Mouse (Mus musculus) liver, embryonic 11.5 days (tissue): ENCODE results near the gene Phf20. TPM values are rescaled to one million over a fixed set of nuclear protein-coding genes. Genes with fewer than 3 reads are reported as not detected.

Experiments used
- ATAC-seq: fragments of 200-750 bp; cut with Nextera tagmentation; replicated peaks from 2 replicates; pipeline ENCODE4 v1.8.0; 2017; ENCODE audit warnings: moderate number of reproducible peaks, mild to moderate bottlenecking, moderate TSS enrichment, moderate library complexity; ENCODE audit not compliant: low FRiP score
- DNase-seq: peaks from one replicate; pipeline ENCODE4 v3.0.0-alpha.2; 2017; ENCODE audit warnings: low spot score
- H3K27ac ChIP-seq: fragments of 300-500 bp; sonication (generic); 2 replicates; pipeline ENCODE4 v1.5.1; 2014; ENCODE audit warnings: mild to moderate bottlenecking, low read depth, low read length, control low read depth
- H3K27me3 ChIP-seq: fragments of 300-500 bp; sonication (generic); replicated peaks from 2 replicates; pipeline ENCODE4 v1.6.1; 2014; ENCODE audit warnings: low read length, mixed read lengths; ENCODE audit not compliant: control insufficient read depth, insufficient read depth
- H3K36me3 ChIP-seq: fragments of 300-500 bp; sonication (generic); 2 replicates; pipeline ENCODE4 v1.6.1; 2014; ENCODE audit warnings: mild to moderate bottlenecking, low read length, moderate library complexity, mixed read lengths; ENCODE audit not compliant: control insufficient read depth, insufficient read depth
- H3K4me1 ChIP-seq: fragments of 300-500 bp; sonication (generic); replicated peaks from 2 replicates; pipeline ENCODE4 v1.6.1; 2014; ENCODE audit warnings: low read length, mixed read lengths; ENCODE audit not compliant: control insufficient read depth, insufficient read depth
- H3K4me2 ChIP-seq: fragments of 300-500 bp; sonication (generic); 2 replicates; pipeline ENCODE4 v1.6.1; 2014; ENCODE audit warnings: mild to moderate bottlenecking, control low read depth, moderate library complexity
- H3K4me3 ChIP-seq: fragments of 300-500 bp; sonication (generic); 2 replicates; pipeline ENCODE4 v1.5.1; 2014; ENCODE audit warnings: low read depth, low read length, control low read depth
- H3K9ac ChIP-seq: fragments of 300-500 bp; sonication (generic); 2 replicates; pipeline ENCODE4 v1.6.1; 2014; ENCODE audit warnings: low read depth, low read length, control low read depth
- H3K9me3 ChIP-seq: fragments of 300-500 bp; sonication (generic); 2 replicates; pipeline ENCODE4 v1.6.1; 2016; ENCODE audit warnings: low read length, inconsistent platforms, mixed read lengths; ENCODE audit not compliant: control insufficient read depth
- WGBS: fragments of 180-500 bp; shearing (Covaris S2); extraction: QIAGEN DNeasy Blood & Tissue Kit; methylation state at CpG from one replicate; pipeline ENCODE4 v1.1.7; 2014; 5-methylcytosine and 5-hydroxymethylcytosine counted together
- microRNA-seq: library from miRNA; unstranded; fragments of <30 nt; microRNA quantifications from one replicate; pipeline ENCODE4, GENCODE M21; 2017; ENCODE audit warnings: borderline number of aligned reads
- polyA plus RNA-seq: library from polyadenylated mRNA; unstranded; fragments of >200 nt; fragmentation: Nextera tagmentation; extraction: Ambion mirVana; gene quantifications from 2 replicates; pipeline ENCODE4 v1.2.1, GENCODE M21; 2014

The Phf20 gene
- polyA plus RNA-seq, 1 experiment from 2014 or later: 42.9 TPM

DNA sequence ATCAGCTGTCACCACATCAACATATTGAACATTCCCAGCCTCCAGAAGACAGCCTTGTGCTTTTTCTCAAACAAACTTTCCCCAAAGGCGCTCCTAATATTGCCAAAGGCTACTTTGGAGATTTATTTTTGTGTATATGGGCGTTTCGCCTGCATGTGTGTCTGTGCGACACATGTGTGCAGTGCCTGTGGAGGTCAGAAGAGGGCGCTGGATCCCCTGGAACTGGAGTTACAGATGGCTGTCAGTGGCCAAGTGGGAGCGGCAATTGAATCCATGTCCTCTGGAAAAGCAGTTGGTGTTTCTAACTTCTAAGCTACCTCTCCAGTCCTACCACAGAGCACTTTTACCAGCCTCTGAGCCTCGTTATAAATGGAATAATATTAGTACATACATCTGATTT is 155.0 kb downstream of the Phf20 start:
- DNase-seq: no peak

GRCm38 (mm10) chr2:156352413-156353165 is 156.3 kb downstream of the Phf20 start:
- Histone ChIP-seq H3K36me3 (no peaks in the 10 kb centered on the region), H3K9me3 (no peaks in the 10 kb centered on the region), H3K27ac (no peak overlapping the region), H3K4me1 (no peaks in the 10 kb centered on the region), H3K27me3 (no peaks in the 10 kb centered on the region), H3K4me2 (no peak overlapping the region), H3K4me3 (no peak overlapping the region), H3K9ac (no peak overlapping the region)
- no peak for DNase-seq
- no peak for ATAC-seq
- WGBS: 66% methylated on average over 8 of the region's 8 CpGs

More for the DNA sequence above, 155.0 kb downstream of the Phf20 start:
- no peak for ATAC-seq
- H3K4me1 ChIP-seq: no peaks in the 10 kb centered on the region
- H3K36me3 ChIP-seq: no peaks in the 10 kb centered on the region
- no peaks in the 10 kb centered on the region for H3K9me3 ChIP-seq
- 79% methylated on average over 7 of the region's 7 CpGs for WGBS
- H3K4me2 ChIP-seq: no peak overlapping the region
- no peak overlapping the region for H3K27ac ChIP-seq
- H3K9ac ChIP-seq: no peak overlapping the region
- no peaks in the 10 kb centered on the region for H3K27me3 ChIP-seq
- no peak overlapping the region for H3K4me3 ChIP-seq

GRCm38 (mm10) chr2:156353265-156353692 is 157.0 kb downstream of the Phf20 start:
- 57% methylated on average over 7 of the region's 7 CpGs for WGBS
- Histone ChIP-seq H3K9ac (no peak overlapping the region), H3K4me1 (no peaks in the 10 kb centered on the region), H3K27ac (no peak overlapping the region), H3K36me3 (no peaks in the 10 kb centered on the region), H3K4me3 (no peak overlapping the region), H3K27me3 (no peaks in the 10 kb centered on the region), H3K9me3 (no peaks in the 10 kb centered on the region), H3K4me2 (no peak overlapping the region; the same call in 1 of the 2 replicates)
- ATAC-seq (no peak), DNase-seq (no peak)

- H3K4me1 ChIP-seq: no peaks in the 10 kb centered on the region
- no peaks in the 10 kb centered on the region for H3K9me3 ChIP-seq
- no peak overlapping the region for H3K4me2 ChIP-seq
- H3K27me3 ChIP-seq: no peaks in the 10 kb centered on the region
- DNase-seq (no peak), ATAC-seq (no peak)
- no peaks in the 10 kb centered on the region for H3K36me3 ChIP-seq
- no peak overlapping the region for H3K4me3 ChIP-seq
- 81% methylated on average over 7 of the region's 7 CpGs for WGBS
- H3K9ac ChIP-seq: no peak overlapping the region
- no peak overlapping the region for H3K27ac ChIP-seq
These were observed 159.8 kb downstream of the Phf20 start for GRCm38 (mm10) chr2:156356031-156356430.

Small RNA genes within 50 kb of the gene (microRNA-seq; reads per million reads assigned to microRNA genes)
- gene Gm22759: not detected

Other genes starting within 250 kb of the Phf20 start
- gene Cep250, start 240.0 kb upstream of the Phf20 start, polyA plus RNA-seq: 20.9 and 23.3 TPM in 2 replicates
- gene 6430550D23Rik, start 188.5 kb upstream of the Phf20 start, polyA plus RNA-seq: 1.6 and 2.8 TPM in 2 replicates
- 146 and 166 TPM in 2 replicates for gene Ergic3, start 188.4 kb upstream of the Phf20 start, polyA plus RNA-seq
- not detected in 2 replicates for gene Fer1l4, start 143.5 kb upstream of the Phf20 start, polyA plus RNA-seq
- 4.1 and 4.7 TPM in 2 replicates for gene Spag4, start 131.3 kb upstream of the Phf20 start, polyA plus RNA-seq
- gene Cpne1, start 84.5 kb upstream of the Phf20 start, polyA plus RNA-seq: 55.8 and 62.5 TPM in 2 replicates
- 20.0 and 31.5 TPM in 2 replicates for gene Rbm12, start 84.5 kb upstream of the Phf20 start, polyA plus RNA-seq
- 10.8 and 12.1 TPM in 2 replicates for gene Gm28036, start 69.4 kb upstream of the Phf20 start, polyA plus RNA-seq
- 371 and 439 TPM in 2 replicates for gene Romo1, start 52.4 kb upstream of the Phf20 start, polyA plus RNA-seq
- gene Nfs1, start 52.3 kb upstream of the Phf20 start, polyA plus RNA-seq: 87.5 and 91.4 TPM in 2 replicates
- 485 and 514 TPM in 2 replicates for gene Rbm39, start 16.2 kb upstream of the Phf20 start, polyA plus RNA-seq
- gene Cnbd2, start 115.8 kb downstream of the Phf20 start, polyA plus RNA-seq: 2.6 and 2.9 TPM in 2 replicates
- 58.9 and 63.6 TPM in 2 replicates for gene Scand1, start 116.2 kb downstream of the Phf20 start, polyA plus RNA-seq
- gene Epb41l1, start 224.4 kb downstream of the Phf20 start, polyA plus RNA-seq: 1.4 and 1.5 TPM in 2 replicates